Mouse (Mus musculus): ENCODE data around the gene Cdkn1a. TPM values are rescaled to one million over a fixed set of nuclear protein-coding genes. Genes with fewer than 3 reads are reported as not detected.

The Cdkn1a gene
- polyA plus RNA-seq, 1 experiment from 2014 or later = 16.5 TPM

Other genes with a start within 250 kb of the Cdkn1a start
- gene Pnpla1, start 232.6 kb upstream of the Cdkn1a start, polyA plus RNA-seq (2015; fragmentation: Nextera tagmentation; extraction: Ambion mirVana) = 0.08 and 0.12 TPM in 2 replicates
- 0.06 TPM in 1 of 2 replicates, not detected in the other for gene 4930539E08Rik, start 175.7 kb upstream of the Cdkn1a start, polyA plus RNA-seq (2015; fragmentation: Nextera tagmentation; extraction: Ambion mirVana)
- gene Pxt1, start 147.1 kb upstream of the Cdkn1a start, polyA plus RNA-seq (2015; fragmentation: Nextera tagmentation; extraction: Ambion mirVana) = 0.35 and 0.37 TPM in 2 replicates
- gene Kctd20, start 139.0 kb upstream of the Cdkn1a start, polyA plus RNA-seq (2015; fragmentation: Nextera tagmentation; extraction: Ambion mirVana) = 80.0 and 82.0 TPM in 2 replicates
- gene Stk38, start 83.0 kb upstream of the Cdkn1a start, polyA plus RNA-seq (2015; fragmentation: Nextera tagmentation; extraction: Ambion mirVana) = 46.5 and 51.0 TPM in 2 replicates
- gene Srsf3, start 58.3 kb upstream of the Cdkn1a start, polyA plus RNA-seq (2015; fragmentation: Nextera tagmentation; extraction: Ambion mirVana) = 185 and 211 TPM in 2 replicates
- 9.9 and 10.9 TPM in 2 replicates for gene Rab44, start 23.2 kb downstream of the Cdkn1a start, polyA plus RNA-seq (2015; fragmentation: Nextera tagmentation; extraction: Ambion mirVana)
- gene Cpne5, start 147.2 kb downstream of the Cdkn1a start, polyA plus RNA-seq (2015; fragmentation: Nextera tagmentation; extraction: Ambion mirVana) = 0.09 and 0.24 TPM in 2 replicates
- 70.1 and 76.8 TPM in 2 replicates for gene Ppil1, start 173.2 kb downstream of the Cdkn1a start, polyA plus RNA-seq (2015; fragmentation: Nextera tagmentation; extraction: Ambion mirVana)
- 82.1 and 90.5 TPM in 2 replicates for gene BC004004, start 177.8 kb downstream of the Cdkn1a start, polyA plus RNA-seq (2015; fragmentation: Nextera tagmentation; extraction: Ambion mirVana)
- 2.0 and 2.6 TPM in 2 replicates for gene Pi16, start 226.7 kb downstream of the Cdkn1a start, polyA plus RNA-seq (2015; fragmentation: Nextera tagmentation; extraction: Ambion mirVana)

All from liver, embryonic 16.5 days (tissue).